8 mouse cellular contexts compared by ENCODE assay signal in genomic region chr14:40958083-40958985, GRCm38 (mm10). TPM values are rescaled to one million over a fixed set of nuclear protein-coding genes. Genes with fewer than 3 reads are reported as not detected.
DNase-seq lines count a peak whose midpoint lies in the region; ATAC-seq and TF ChIP-seq lines count a peak whose summit lies in the region.

No protein-coding gene starts in this region.

- H3K27me3 ChIP-seq in cerebellum, adult 2 months (ENCODE audit: control insufficient read depth, insufficient read depth, low read length), result no peaks in the 10 kb centered on the region
- no peaks in the 10 kb centered on the region for H3K27me3 ChIP-seq in C2C12 (ENCODE audit: control insufficient read depth, insufficient read depth, insufficient read length)
- H3K27me3 ChIP-seq in forebrain, embryonic 14.5 days (replicated peaks; ENCODE audit: control insufficient read depth, insufficient read depth, low read length), result no peaks in the 10 kb centered on the region
- no peaks in the 10 kb centered on the region for H3K27me3 ChIP-seq in liver, embryonic 16.5 days (ENCODE audit: control insufficient read depth, insufficient read depth, low read depth, low read length)

- H3K4me2 ChIP-seq in forebrain, embryonic 14.5 days (ENCODE audit: low read length), result no peak overlapping the region
- no peak overlapping the region for H3K4me2 ChIP-seq in liver, embryonic 16.5 days (ENCODE audit: low read depth, low read length)

- H3K27ac ChIP-seq in cerebellum, adult 2 months (ENCODE audit: insufficient read depth, low read length), result peak overlapping the region; percentile 40; the same call in 1 of the 2 replicates
- peak overlapping the region; percentile 71 for H3K27ac ChIP-seq in forebrain, embryonic 14.5 days (ENCODE audit: low read depth, low read length)
- peak overlapping the region; percentile 80 for H3K27ac ChIP-seq in liver, embryonic 16.5 days (ENCODE audit: low read length)

- no peak for TF ChIP-seq CTCF in cerebellum, adult 2 months (IDR thresholded peaks at IDR 0.05; ENCODE audit: borderline replicate concordance, insufficient read depth, low read depth, low read length)
- no peak for TF ChIP-seq CTCF in C2C12 (IDR thresholded peaks at IDR 0.05; ENCODE audit: control insufficient read depth, insufficient read depth, insufficient read length)

- no peak for ATAC-seq in forebrain, embryonic 14.5 days
- peak; percentile 12; the same call in 1 of the 2 replicates for ATAC-seq in liver, embryonic 16.5 days (ENCODE audit: low read depth)
- peak; percentile 56 for ATAC-seq in neutrophil, adult 5-6 weeks (ENCODE audit: extremely low read depth, insufficient number of reproducible peaks, low FRiP score, poor library complexity, severe bottlenecking)

- H3ac ChIP-seq in C2C12 (ENCODE audit: control insufficient read depth, insufficient read length, low read depth), result no peak overlapping the region

- 76% methylated on average over 4 of the region's 4 CpGs for WGBS in cerebellum, adult 2 months
- WGBS in forebrain, embryonic 14.5 days, result 17% methylated on average over 4 of the region's 4 CpGs
- 23% methylated on average over 4 of the region's 4 CpGs for WGBS in liver, embryonic 16.5 days (ENCODE audit: insufficient replicate concordance)

- no peak for TF ChIP-seq POLR2A in cerebellum, adult 2 months (IDR thresholded peaks at IDR 0.05; ENCODE audit: borderline replicate concordance, insufficient read depth, low read length)

- H3K36me3 ChIP-seq in C2C12 (ENCODE audit: control insufficient read depth, insufficient read depth), result peaks cover 8% of the 10 kb centered on the region
- no peaks in the 10 kb centered on the region for H3K36me3 ChIP-seq in forebrain, embryonic 14.5 days (ENCODE audit: control insufficient read depth, insufficient read depth, low read length)
- no peaks in the 10 kb centered on the region for H3K36me3 ChIP-seq in liver, embryonic 16.5 days (ENCODE audit: control insufficient read depth, insufficient read depth)

- no peak overlapping the region for H3K4me3 ChIP-seq in cerebellum, adult 2 months (replicated peaks; ENCODE audit: insufficient read depth, low read depth, low read length)
- no peak overlapping the region for H3K4me3 ChIP-seq in C2C12 (ENCODE audit: insufficient read depth, poor library complexity, severe bottlenecking)
- no peak overlapping the region for H3K4me3 ChIP-seq in forebrain, embryonic 14.5 days (ENCODE audit: low read depth, low read length)
- H3K4me3 ChIP-seq in liver, embryonic 16.5 days (ENCODE audit: low read depth, low read length), result no peak overlapping the region

- peaks cover 86% of the 10 kb centered on the region for H3K79me2 ChIP-seq in C2C12 (ENCODE audit: control insufficient read depth, insufficient read depth)

- no peaks in the 10 kb centered on the region for H3K9me3 ChIP-seq in forebrain, embryonic 14.5 days (replicated peaks; ENCODE audit: control insufficient read depth, low read length)
- no peaks in the 10 kb centered on the region for H3K9me3 ChIP-seq in liver, embryonic 16.5 days (replicated peaks; ENCODE audit: control insufficient read depth, low read length)

- intact Hi-C loops in heart, postnatal 36 days (cut with DNase I), result no loop called here

- H3K9ac ChIP-seq in forebrain, embryonic 14.5 days (ENCODE audit: low read length), result peak overlapping the region; percentile 17; the same call in 1 of the 2 replicates
- H3K9ac ChIP-seq in liver, embryonic 16.5 days (ENCODE audit: low read depth, low read length), result no peak overlapping the region

- peaks cover 64% of the 10 kb centered on the region for H3K79me3 ChIP-seq in C2C12 (ENCODE audit: low read depth)

- no peak for DNase-seq in cerebellum, adult 2 months
- DNase-seq in cerebellum, adult 8-10 months, result no peak
- no peak for DNase-seq in forebrain, embryonic 14.5 days (ENCODE audit: low spot score)
- DNase-seq in heart, postnatal 36 days, result peak; percentile 41 to 58
- DNase-seq in layer of hippocampus, postnatal 10 days (ENCODE audit: low spot score in 2 of 2), result no peak

- H3K4me1 ChIP-seq in cerebellum, adult 2 months (ENCODE audit: control insufficient read depth, insufficient read depth, low read length), result peaks cover 18% of the 10 kb centered on the region
- H3K4me1 ChIP-seq in forebrain, embryonic 14.5 days (ENCODE audit: control insufficient read depth, insufficient read depth, low read length), result peaks cover 72% of the 10 kb centered on the region
- peaks cover 82% of the 10 kb centered on the region for H3K4me1 ChIP-seq in liver, embryonic 16.5 days (ENCODE audit: control insufficient read depth, low read depth, low read length)

TF ChIP-seq in C2C12, 6 proteins besides CTCF, POLR2A, EP300 and RAD21:
- TF ChIP-seq FOSL1 (IDR thresholded peaks at IDR 0.05; ENCODE audit: insufficient read depth, low read length, poor library complexity, severe bottlenecking) (no peak), CEBPB (IDR thresholded peaks at IDR 0.05; ENCODE audit: low read depth) (peak; percentile 44), USF1 (IDR thresholded peaks at IDR 0.05; ENCODE audit: low read depth) (no peak)
TF ChIP-seq in C2C12: peak in this region for 1.

RNA-seq across cellular contexts. Expression of gene Tspan14, which starts 8.3 kb away (rescaled TPM):
- polyA plus RNA-seq in cerebellum, adult 2 months (2012; rRNA removed), result 39.1 and 39.6 TPM in 2 replicates
- 41.5 TPM for polyA plus RNA-seq in C2C12 (2012; fragmentation: generic; extraction: Trizol)
- polyA plus RNA-seq in forebrain, embryonic 14.5 days (2014; fragmentation: Nextera tagmentation; extraction: Ambion mirVana), result 101 and 105 TPM in 2 replicates
- 10 to 100 TPM; 14.0 to 15.7 TPM for total RNA-seq in heart, postnatal 36 days (2021)
- 29.1 and 30.0 TPM in 2 replicates for polyA plus RNA-seq in liver, embryonic 16.5 days (2015; fragmentation: Nextera tagmentation; extraction: Ambion mirVana)
- 56.7 and 60.5 TPM in 2 replicates for total RNA-seq in neutrophil, adult 5-6 weeks (2017)
- 10 to 100 TPM; 47.3 to 48.7 TPM for total RNA-seq in layer of hippocampus, postnatal 10 days (2021)

RNA-seq across cellular contexts. Expression of gene Fam213a, which starts 55.3 kb away (rescaled TPM):
- polyA plus RNA-seq in cerebellum, adult 2 months (2012; rRNA removed), result 146 and 150 TPM in 2 replicates
- polyA plus RNA-seq in C2C12 (2012; fragmentation: generic; extraction: Trizol), result 3.2 TPM
- polyA plus RNA-seq in forebrain, embryonic 14.5 days (2014; fragmentation: Nextera tagmentation; extraction: Ambion mirVana), result 33.2 and 48.9 TPM in 2 replicates
- total RNA-seq in heart, postnatal 36 days (2021), result 10 to 100 TPM; 18.9 to 20.1 TPM
- 92.7 and 96.5 TPM in 2 replicates for polyA plus RNA-seq in liver, embryonic 16.5 days (2015; fragmentation: Nextera tagmentation; extraction: Ambion mirVana)
- 35.5 and 36.1 TPM in 2 replicates for total RNA-seq in neutrophil, adult 5-6 weeks (2017)
- total RNA-seq in layer of hippocampus, postnatal 10 days (2021), result 100 to 1,000 TPM; 132 to 150 TPM

Comparison
In these comparisons a context has a peak if more than half of its experiments do, and no peak if none do; other contexts are left out.
1. DNase-seq: peak in heart, postnatal 36 days (2 of 2); none in cerebellum, adult 2 months (0 of 2), cerebellum, adult 8-10 months (single experiment), forebrain, embryonic 14.5 days (single experiment) and layer of hippocampus, postnatal 10 days (0 of 2).
2. Peak in every context shown above with its lines, with median percentiles within 50 percentile points of each other: H3K27ac ChIP-seq.